Mouse (Mus musculus): ENCODE data around the gene Lin28a.

Lin28a gene

GRCm38 (mm10) chr4:133966271-133966940 lies 52.2 kb downstream of the Lin28a start:
- no peak for TF ChIP-seq CTCF (conservative IDR thresholded peaks at IDR 0.05; ENCODE audit: low read length)
- no peak for TF ChIP-seq NANOG (IDR thresholded peaks at IDR 0.05; ENCODE audit: borderline replicate concordance, low read length)
- no peak for TF ChIP-seq POU5F1 (IDR thresholded peaks at IDR 0.05; ENCODE audit: borderline replicate concordance, low read length)
- H3K9me3 ChIP-seq (ENCODE audit: low read length), result no peaks in the 10 kb centered on the region
- peaks cover 69% of the 10 kb centered on the region for H3K36me3 ChIP-seq (ENCODE audit: insufficient read depth, low read length)
- H3K4me1 ChIP-seq (replicated peaks; ENCODE audit: low read depth, low read length), result peaks cover 73% of the 10 kb centered on the region
- peak overlapping the region; percentile 92 for H3K4me3 ChIP-seq (replicated peaks; ENCODE audit: low read length)
- no peaks in the 10 kb centered on the region for H3K27me3 ChIP-seq (ENCODE audit: insufficient read depth, low read length)

- TF ChIP-seq CTCF (conservative IDR thresholded peaks at IDR 0.05; ENCODE audit: low read length), result no peak
- H3K4me1 ChIP-seq (replicated peaks; ENCODE audit: low read depth, low read length), result peaks cover 81% of the 10 kb centered on the region
- peaks cover 86% of the 10 kb centered on the region for H3K36me3 ChIP-seq (ENCODE audit: insufficient read depth, low read length)
- no peaks in the 10 kb centered on the region for H3K27me3 ChIP-seq (ENCODE audit: insufficient read depth, low read length)
- no peaks in the 10 kb centered on the region for H3K9me3 ChIP-seq (ENCODE audit: low read length)
- no peak overlapping the region for H3K4me3 ChIP-seq (replicated peaks; ENCODE audit: low read length)
These were observed 56.1 kb downstream of the Lin28a start for GRCm38 (mm10) chr4:133962566-133962965.

- TF ChIP-seq CTCF (conservative IDR thresholded peaks at IDR 0.05; ENCODE audit: low read length) (no peak), POU5F1 (IDR thresholded peaks at IDR 0.05; ENCODE audit: borderline replicate concordance, low read length) (no peak), NANOG (IDR thresholded peaks at IDR 0.05; ENCODE audit: borderline replicate concordance, low read length) (no peak)
- peaks cover 76% of the 10 kb centered on the region for H3K4me1 ChIP-seq (replicated peaks; ENCODE audit: low read depth, low read length)
- peaks cover 65% of the 10 kb centered on the region for H3K36me3 ChIP-seq (ENCODE audit: insufficient read depth, low read length)
- H3K4me3 ChIP-seq (replicated peaks; ENCODE audit: low read length), result peak overlapping the region; percentile 77
- H3K9me3 ChIP-seq (ENCODE audit: low read length), result no peaks in the 10 kb centered on the region
- H3K27me3 ChIP-seq (ENCODE audit: insufficient read depth, low read length), result no peaks in the 10 kb centered on the region
These were observed 59.8 kb downstream of the Lin28a start for GRCm38 (mm10) chr4:133958884-133959283.

GRCm38 (mm10) chr4:133956358-133956757 lies 62.3 kb downstream of the Lin28a start:
- no peak for TF ChIP-seq POU5F1 (IDR thresholded peaks at IDR 0.05; ENCODE audit: borderline replicate concordance, low read length)
- TF ChIP-seq NANOG (IDR thresholded peaks at IDR 0.05; ENCODE audit: borderline replicate concordance, low read length), result no peak
- no peak for TF ChIP-seq CTCF (conservative IDR thresholded peaks at IDR 0.05; ENCODE audit: low read length)
- Histone ChIP-seq H3K4me3 (replicated peaks; ENCODE audit: low read length) (peak overlapping the region; percentile 77), H3K36me3 (ENCODE audit: insufficient read depth, low read length) (peaks cover 39% of the 10 kb centered on the region)

More at GRCm38 (mm10) chr4:133956358-133956757, 62.3 kb downstream of the Lin28a start:
- Histone ChIP-seq H3K27me3 (ENCODE audit: insufficient read depth, low read length) (no peaks in the 10 kb centered on the region), H3K4me1 (replicated peaks; ENCODE audit: low read depth, low read length) (peaks cover 53% of the 10 kb centered on the region), H3K9me3 (ENCODE audit: low read length) (no peaks in the 10 kb centered on the region)

Measured in E14TG2a.4 (cell line).